In the genomic region with DNA sequence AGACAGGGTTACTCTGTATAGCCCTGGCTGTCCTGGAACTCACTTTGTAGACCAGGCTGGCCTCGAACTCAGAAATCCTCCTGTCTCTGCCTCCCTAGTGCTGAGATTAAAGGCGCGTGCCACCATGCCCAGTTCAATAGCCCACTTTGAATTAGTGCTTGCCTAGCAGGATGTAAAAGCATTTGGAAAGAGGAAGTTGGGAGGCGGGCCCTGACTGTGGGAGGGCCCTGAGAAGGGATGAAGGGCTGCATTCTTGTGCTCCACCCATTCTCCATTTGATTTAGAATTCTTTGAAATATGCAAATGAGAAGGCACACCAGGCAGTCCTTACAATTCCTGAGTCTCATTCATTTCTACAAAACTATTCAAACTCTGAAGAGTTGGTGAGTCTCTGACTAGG, we compare ENCODE assay signal across 17 mouse cellular contexts.
"Had no signal": no experiment of that assay in that cellular context is flagged by ENCODE, and none has a peak within 500 bp of the region (broad histone marks: within the 10 kb centered on the region; RNA-seq: fewer than 3 reads in every experiment).

No protein-coding gene starts in this region.

- H3K27me3 ChIP-seq: limb, embryonic 15.5 days; liver, embryonic 13.5 days; lung, embryonic 15.5 days; megakaryocyte, embryonic 14.5 days; midbrain, embryonic 15.5 days; stomach, embryonic 15.5 days had no signal

- H3K9me3 ChIP-seq: limb, embryonic 15.5 days; liver, embryonic 13.5 days; lung, embryonic 15.5 days; megakaryocyte, embryonic 14.5 days; midbrain, embryonic 15.5 days; neural tube, embryonic 13.5 days; stomach, embryonic 15.5 days had no signal

- H3K36me3 ChIP-seq: limb, embryonic 15.5 days; liver, embryonic 13.5 days; lung, embryonic 15.5 days; midbrain, embryonic 15.5 days; neural tube, embryonic 13.5 days; stomach, embryonic 15.5 days had no signal

- H3K4me2 ChIP-seq: limb, embryonic 15.5 days; liver, embryonic 13.5 days; lung, embryonic 15.5 days; midbrain, embryonic 15.5 days; neural tube, embryonic 13.5 days; stomach, embryonic 15.5 days had no signal

- ATAC-seq: liver, postnatal 0 days; midbrain, embryonic 15.5 days had no signal

- DNase-seq: kidney, postnatal 36 days; layer of hippocampus, adult 9-11 months; layer of hippocampus, postnatal 36 days; liver, embryonic 13.5 days; liver, postnatal 0 days; lung, postnatal 14 days; right cerebral cortex, postnatal 14 days; thymus, adult 2 months; thymus, postnatal 25 days had no signal

- H3K9ac ChIP-seq: limb, embryonic 15.5 days; liver, embryonic 13.5 days; liver, postnatal 0 days; lung, embryonic 15.5 days; midbrain, embryonic 15.5 days; neural tube, embryonic 13.5 days; stomach, embryonic 15.5 days had no signal

- H3K4me3 ChIP-seq: limb, embryonic 15.5 days; liver, embryonic 13.5 days; lung, embryonic 15.5 days; megakaryocyte, embryonic 14.5 days; midbrain, embryonic 15.5 days; neural tube, embryonic 13.5 days; stomach, embryonic 15.5 days had no signal

- H3K4me1 ChIP-seq: liver, embryonic 13.5 days; megakaryocyte, embryonic 14.5 days; stomach, embryonic 15.5 days had no signal

- H3K27ac ChIP-seq: kidney, postnatal 0 days; limb, embryonic 15.5 days; liver, embryonic 13.5 days; lung, embryonic 15.5 days; macrophage; midbrain, embryonic 15.5 days; neural tube, embryonic 13.5 days; stomach, embryonic 15.5 days had no signal
